Mouse (Mus musculus) cerebellum, adult 9-10 months (tissue): ENCODE data around the gene Eif3l.

Source experiments
- DNase-seq: peaks from one replicate; pipeline ENCODE4 v3.0.0; 2022

Eif3l gene

GRCm38 (mm10) chr15:79124331-79124875 lies 49.4 kb downstream of the Eif3l start:
- DNase-seq: no peak

GRCm38 (mm10) chr15:79126217-79126932 lies 51.4 kb downstream of the Eif3l start:
- peak; percentile 59 for DNase-seq

DNA sequence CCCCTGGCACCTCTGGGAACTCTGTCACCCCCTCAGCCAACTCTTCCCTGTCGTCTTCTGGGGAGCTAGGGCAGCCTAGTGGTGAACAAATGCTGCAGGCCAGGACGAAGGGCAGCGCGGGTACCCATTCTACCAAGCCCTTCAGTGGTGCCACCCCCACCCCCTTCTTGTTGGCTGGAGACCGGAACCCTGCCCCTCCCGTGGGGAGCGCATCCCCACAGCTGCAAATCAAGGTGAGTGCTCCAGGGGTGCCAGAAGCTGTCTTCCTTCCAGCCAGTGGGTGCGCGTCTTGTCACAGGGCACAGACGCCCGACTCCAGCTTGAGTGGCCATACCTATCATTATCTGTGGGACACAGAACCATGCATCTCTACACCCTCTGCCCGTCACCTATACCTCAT lies 52.1 kb downstream of the Eif3l start:
- DNase-seq: no peak

GRCm38 (mm10) chr15:79128208-79128607 lies 53.2 kb downstream of the Eif3l start:
- no peak for DNase-seq

- DNase-seq: no peak
Measured at GRCm38 (mm10) chr15:79129311-79129710, 54.3 kb downstream of the Eif3l start.

- DNase-seq: no peak
Measured at GRCm38 (mm10) chr15:79130782-79131181, 55.8 kb downstream of the Eif3l start.

GRCm38 (mm10) chr15:79131442-79131841 lies 56.5 kb downstream of the Eif3l start:
- DNase-seq: peak; percentile 93

DNA sequence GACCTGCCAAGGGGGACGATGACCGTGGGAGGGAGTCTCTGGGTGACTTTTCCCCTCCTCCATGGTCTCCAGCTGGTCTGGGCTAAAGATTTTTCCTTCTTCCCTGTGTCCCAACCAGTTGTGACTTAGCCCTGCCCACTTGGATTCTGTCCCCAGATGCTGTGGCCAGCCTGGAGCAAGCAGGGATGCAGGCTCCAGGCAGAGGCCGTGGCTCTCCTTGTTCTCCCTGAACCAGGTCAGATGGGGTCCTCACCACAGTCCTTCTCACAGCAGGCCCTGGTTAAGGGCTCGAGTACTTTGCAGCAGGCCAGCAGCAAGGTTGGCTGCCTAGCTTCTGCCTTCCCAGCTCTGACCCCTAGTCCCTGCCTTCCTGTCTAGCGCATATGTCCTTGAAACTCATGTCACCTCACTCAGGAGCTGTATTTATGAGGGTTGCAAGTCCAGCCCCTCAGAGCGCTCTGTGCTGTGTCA lies 58.2 kb downstream of the Eif3l start:
- no peak for DNase-seq

DNA sequence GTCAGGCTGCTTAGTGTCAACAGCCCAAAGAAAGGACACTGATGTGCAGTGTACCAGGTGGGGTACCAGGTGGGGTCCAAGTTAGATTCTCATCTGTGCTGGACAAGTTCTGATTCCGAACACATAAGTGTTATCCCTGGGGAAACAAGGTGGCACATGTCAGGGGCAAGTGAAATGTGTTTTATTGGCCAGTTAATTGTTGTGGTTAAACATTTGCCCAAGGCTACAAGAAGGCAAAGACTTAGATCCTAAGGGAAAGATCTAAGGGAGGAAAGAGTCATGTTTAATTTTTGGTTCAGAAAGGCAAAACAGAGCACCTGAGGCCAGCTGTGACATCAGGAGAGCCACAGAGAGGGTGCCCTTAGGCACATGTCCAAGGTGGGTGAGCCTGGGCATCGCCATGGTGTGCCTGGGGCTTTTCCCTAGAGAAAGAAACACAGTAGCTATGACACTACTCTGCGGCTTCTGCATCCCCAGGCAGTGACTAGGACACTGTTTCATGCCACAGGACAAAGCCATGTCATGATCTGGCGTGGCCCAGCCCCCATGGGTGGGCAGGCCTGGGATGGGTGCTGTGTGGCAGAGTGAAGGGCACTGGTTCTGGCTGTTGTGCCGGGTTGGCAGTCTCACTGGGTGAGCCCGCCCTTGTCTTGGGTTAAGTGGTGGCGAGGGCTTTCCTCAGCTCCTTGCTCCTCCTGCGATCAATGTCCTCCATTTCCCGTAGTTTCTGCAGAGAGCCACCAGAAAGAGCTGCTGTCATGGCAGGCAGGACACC lies 59.7 kb downstream of the Eif3l start:
- no peak for DNase-seq

DNA sequence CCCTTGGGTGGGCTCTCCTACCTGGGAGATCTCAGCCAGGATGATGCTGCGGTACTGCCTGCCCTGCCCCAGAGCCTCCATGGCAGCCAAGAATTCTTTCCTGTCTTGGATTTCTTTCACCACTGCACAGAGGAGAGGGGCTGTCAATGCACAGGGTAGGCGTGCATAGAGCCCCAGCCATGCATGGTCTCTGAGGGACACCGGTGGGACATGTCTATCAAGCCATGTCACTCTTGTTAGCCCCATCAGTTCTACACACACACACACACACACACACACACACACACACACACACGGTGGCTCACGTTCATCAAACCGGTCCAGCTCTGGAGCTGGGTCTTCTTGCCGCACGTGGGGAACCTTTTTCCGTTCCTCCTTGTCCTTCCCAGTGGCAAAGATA lies 60.4 kb downstream of the Eif3l start:
- DNase-seq: no peak

DNA sequence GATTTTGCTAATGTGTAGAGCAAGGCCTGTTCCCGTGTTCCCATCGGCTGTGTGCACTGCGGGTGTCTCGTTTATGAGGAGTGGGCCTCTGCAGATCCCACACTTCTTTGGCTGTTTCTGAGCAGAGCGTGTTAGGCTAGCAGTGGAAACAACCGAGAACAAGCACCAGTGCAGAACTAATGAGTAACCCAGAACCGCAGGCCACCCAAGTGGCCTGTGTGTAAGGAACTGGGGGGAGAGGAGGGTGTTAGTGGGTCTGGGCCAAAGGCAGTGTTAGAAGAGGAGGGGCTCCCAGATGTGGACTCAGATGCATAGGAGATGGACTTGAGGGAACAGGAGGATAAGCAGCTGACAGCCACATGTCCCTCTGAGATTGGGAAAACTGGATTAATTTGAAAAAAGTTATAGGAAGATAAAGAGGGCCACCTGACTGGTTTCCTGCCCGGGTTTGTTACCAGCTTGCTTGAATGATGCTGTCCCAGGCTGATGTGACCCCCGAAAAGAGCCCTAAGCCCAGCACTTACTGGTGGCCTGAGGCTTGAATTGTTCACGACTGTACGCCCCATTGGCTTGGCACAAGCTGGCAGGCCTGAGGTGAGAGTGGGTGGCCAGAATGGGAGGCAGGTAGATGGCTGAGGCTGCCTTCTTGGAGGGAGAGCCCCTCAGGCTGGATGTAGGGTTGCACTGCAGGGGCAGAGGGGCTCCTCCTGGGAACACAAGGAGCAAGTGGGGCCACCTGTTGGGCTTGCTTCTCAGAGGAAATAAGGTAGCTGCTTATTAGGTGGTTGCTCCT lies 61.0 kb downstream of the Eif3l start:
- DNase-seq: no peak

GRCm38 (mm10) chr15:79139640-79140039 lies 64.7 kb downstream of the Eif3l start:
- no peak for DNase-seq

- DNase-seq: peak; percentile 94
Measured at GRCm38 (mm10) chr15:79140866-79141565, 66.0 kb downstream of the Eif3l start, which contains the start of the genes Polr2f and 1700088E04Rik. TSS of gene Polr2f (plus strand) at chr15:79141009. TSS of gene 1700088E04Rik (minus strand) at chr15:79141253.

- DNase-seq: no peak
Measured at GRCm38 (mm10) chr15:79141566-79141917, 66.6 kb downstream of the Eif3l start.

GRCm38 (mm10) chr15:79143316-79143715 lies 68.3 kb downstream of the Eif3l start:
- no peak for DNase-seq
